Mouse (Mus musculus): ENCODE results near the gene Kiss1.

- TF ChIP-seq CTCF (IDR thresholded peaks at IDR 0.05; ENCODE audit: low read depth, low read length) (no peak), POLR2A (IDR thresholded peaks at IDR 0.05; ENCODE audit: borderline replicate concordance, low read depth, low read length) (no peak)
Observed at GRCm38 (mm10) chr1:133364022-133364630, 42.5 kb downstream of the Kiss1 start.

Data from bone marrow macrophage, adult 2 months (primary cell).